Mouse (Mus musculus): Measurements from ENCODE around the gene Tppp3.

Tppp3 gene

DNA sequence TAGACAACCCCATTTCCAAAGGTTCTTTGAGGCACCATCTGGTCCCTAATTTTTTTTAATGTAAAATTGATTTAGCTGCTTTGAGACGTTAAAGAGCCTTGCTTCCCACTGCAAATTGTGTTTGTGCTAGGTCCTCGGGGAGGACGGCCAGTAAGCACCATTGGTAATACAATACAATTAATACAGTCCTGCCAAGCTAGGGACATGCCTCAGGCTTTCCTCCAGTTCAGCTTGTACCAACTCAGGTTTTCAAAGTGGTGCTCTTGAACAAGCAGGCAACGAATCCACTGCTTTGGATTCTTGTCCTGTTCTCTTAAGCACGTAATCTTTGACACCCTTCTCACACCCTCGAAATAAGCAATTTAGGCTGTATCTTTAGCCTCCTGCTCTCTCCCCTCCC, 38.3 kb downstream of the Tppp3 start:
- no peak for DNase-seq (ENCODE audit: low spot score in 2 of 2)

DNA sequence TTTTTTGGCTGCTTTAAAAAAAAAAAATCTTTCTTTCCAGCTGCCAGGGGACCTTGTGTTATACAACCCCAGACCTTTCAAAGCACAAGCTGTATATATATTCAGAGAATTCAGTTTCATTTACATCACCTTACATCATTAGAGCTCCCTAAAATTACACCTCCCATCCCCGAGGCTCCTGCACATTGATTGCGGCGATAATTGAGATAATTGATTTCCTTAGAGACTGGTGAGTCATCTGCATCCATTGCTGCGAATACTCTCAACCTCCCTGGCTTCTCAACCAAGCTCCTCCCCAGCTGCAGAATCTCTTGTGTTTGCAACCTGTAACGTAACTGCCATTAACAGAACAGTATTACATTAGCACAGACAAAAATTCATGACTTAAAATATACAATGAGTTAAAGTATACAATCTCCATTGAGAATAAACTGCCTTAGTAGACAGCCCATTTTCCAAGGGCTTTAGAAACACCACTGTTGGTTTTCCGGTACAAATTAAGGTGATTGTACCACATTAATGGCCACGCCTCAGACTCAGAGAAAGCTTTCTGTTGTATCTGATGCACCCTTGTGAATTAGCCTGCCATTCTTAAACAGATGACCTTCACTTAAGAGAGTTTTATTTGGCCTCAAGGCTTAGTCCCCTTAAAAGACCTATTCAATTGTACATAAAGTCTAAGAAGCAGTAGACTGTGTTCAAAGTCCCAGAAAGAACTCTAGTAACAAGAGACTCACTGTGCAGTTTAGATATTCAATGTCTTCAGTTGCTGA, 39.4 kb downstream of the Tppp3 start:
- DNase-seq (ENCODE audit: low spot score in 2 of 2): no peak

DNA sequence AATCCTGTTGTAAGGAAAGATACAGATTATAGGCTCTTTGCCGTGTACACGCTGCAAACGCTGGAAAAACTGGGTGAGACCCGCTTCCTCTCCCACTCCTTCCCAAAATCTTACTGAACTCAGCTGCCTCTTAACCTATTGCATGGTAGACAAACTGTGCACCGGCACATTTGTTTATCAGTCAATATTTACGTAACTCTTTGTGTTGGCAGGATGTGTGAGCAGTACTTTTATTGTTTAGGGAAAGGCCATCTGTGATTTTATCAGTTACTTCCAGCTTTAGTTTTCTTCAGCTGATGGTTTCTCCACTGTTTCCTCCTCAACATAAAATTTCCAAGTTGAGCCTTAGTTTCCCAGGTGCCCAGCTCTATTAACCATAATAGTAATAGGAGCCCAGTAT, 44.4 kb downstream of the Tppp3 start:
- no peak for DNase-seq (ENCODE audit: low spot score in 2 of 2)

DNA sequence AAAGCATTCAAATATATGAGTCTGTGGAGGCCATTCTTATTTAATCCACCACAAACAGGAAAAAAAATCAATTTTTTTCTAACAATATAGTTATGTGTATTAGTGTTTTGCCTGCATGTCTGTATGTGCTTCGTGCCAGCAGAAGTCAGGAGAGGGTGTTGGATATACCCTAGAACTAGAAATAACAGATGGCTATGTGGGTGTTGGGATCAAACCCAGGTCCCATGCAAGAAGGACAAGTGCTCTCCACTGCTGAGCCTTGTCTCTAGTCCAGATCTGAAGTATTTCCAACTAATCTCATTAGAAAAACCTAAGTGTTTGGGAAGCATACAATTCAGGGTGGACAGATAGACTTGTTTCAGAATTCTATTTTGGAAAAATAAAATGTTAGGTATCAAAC, 49.3 kb downstream of the Tppp3 start:
- no peak for DNase-seq (ENCODE audit: low spot score in 2 of 2)

DNA sequence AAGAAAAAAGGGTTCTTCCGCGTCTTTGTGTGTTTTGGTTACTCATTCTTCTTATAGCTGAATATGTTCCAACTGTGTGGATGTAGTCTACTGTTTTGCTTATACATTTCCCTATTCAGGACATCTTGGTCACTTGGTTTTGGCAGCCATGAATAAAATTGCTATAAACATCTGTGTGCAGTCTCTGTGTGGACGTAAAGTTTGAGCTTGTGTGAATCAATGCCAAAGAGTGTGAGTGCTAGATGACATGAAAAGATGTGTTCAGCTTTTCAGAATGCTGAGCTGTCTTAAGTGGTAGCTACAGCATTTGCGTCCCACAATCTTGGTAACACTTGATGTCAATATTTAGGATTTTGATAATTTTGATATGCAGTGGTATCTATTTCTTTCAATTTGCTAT, 51.5 kb downstream of the Tppp3 start:
- DNase-seq (ENCODE audit: low spot score in 2 of 2): no peak

DNA sequence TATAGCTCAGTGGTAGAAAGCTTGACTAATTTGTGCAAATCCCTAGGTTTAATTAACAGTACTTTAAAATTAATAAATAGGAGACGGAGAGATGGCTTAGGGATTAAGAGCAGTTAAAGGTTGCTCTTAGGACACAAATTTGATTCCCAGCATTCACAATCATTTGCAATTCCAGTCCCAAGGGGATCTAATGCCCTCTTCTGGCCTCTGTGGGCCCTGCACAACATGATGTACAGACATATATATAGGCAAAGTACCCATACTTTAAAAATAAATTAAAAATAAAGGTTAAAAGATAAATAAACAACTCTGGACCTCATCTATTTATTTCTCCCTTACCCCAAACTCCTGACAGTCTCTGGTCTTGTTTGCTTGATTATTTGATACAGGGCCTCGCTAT, 52.3 kb downstream of the Tppp3 start:
- no peak for DNase-seq (ENCODE audit: low spot score in 2 of 2)
